Mouse (Mus musculus) midbrain, embryonic 11.5 days (tissue): ENCODE results near the gene Afp. TPM values are rescaled to one million over a fixed set of nuclear protein-coding genes. Genes with fewer than 3 reads are reported as not detected.

Experiments
- ATAC-seq: fragments of 200-750 bp; cut with Nextera tagmentation; 2 replicates; pipeline ENCODE4 v1.8.0; 2017; ENCODE audit warnings: moderate TSS enrichment, moderate library complexity; ENCODE audit not compliant: low FRiP score
- DNase-seq: peaks from one replicate; pipeline ENCODE4 v3.0.0; 2015; ENCODE audit warnings: low spot score; ENCODE audit errors: missing footprints
- H3K27ac ChIP-seq: fragments of 300-500 bp; sonication (generic); 2 replicates; pipeline ENCODE4 v1.5.1; 2014; ENCODE audit warnings: low read depth, low read length
- H3K27me3 ChIP-seq: fragments of 300-500 bp; sonication (generic); 2 replicates; pipeline ENCODE4 v1.6.1; 2014; ENCODE audit warnings: mild to moderate bottlenecking, low read length, moderate library complexity, mixed read lengths; ENCODE audit not compliant: control insufficient read depth, insufficient read depth
- H3K36me3 ChIP-seq: fragments of 300-500 bp; sonication (generic); 2 replicates; pipeline ENCODE4 v1.6.1; 2014; ENCODE audit warnings: mild to moderate bottlenecking, low read length, moderate library complexity, mixed read lengths; ENCODE audit not compliant: control insufficient read depth, insufficient read depth
- H3K4me1 ChIP-seq: fragments of 300-500 bp; sonication (generic); 2 replicates; pipeline ENCODE4 v1.6.1; 2014; ENCODE audit warnings: low read length; ENCODE audit not compliant: control insufficient read depth, insufficient read depth
- H3K4me2 ChIP-seq: fragments of 300-500 bp; sonication (generic); 2 replicates; pipeline ENCODE4 v1.6.1; 2014; ENCODE audit warnings: mild to moderate bottlenecking, moderate library complexity
- H3K4me3 ChIP-seq: fragments of 300-500 bp; sonication (generic); 2 replicates; pipeline ENCODE4 v1.5.1; 2014; ENCODE audit warnings: low read depth, low read length
- H3K9ac ChIP-seq: fragments of 300-500 bp; sonication (generic); 2 replicates; pipeline ENCODE4 v1.6.1; 2014; ENCODE audit warnings: low read length
- H3K9me3 ChIP-seq: fragments of 300-500 bp; sonication (generic); 2 replicates; pipeline ENCODE4 v1.6.1; 2016; ENCODE audit warnings: low read length; ENCODE audit not compliant: control insufficient read depth
- WGBS: fragments of 180-500 bp; shearing (Covaris S2); extraction: QIAGEN DNeasy Blood & Tissue Kit; methylation state at CpG from one replicate; pipeline ENCODE4 v1.1.7; 2014; 5-methylcytosine and 5-hydroxymethylcytosine counted together
- polyA plus RNA-seq: library from polyadenylated mRNA; unstranded; fragments of >200 nt; fragmentation: Nextera tagmentation; extraction: Ambion mirVana; gene quantifications from 2 replicates; pipeline ENCODE4 v1.2.1, GENCODE M21; 2014

The Afp gene
- polyA plus RNA-seq, 1 experiment from 2014 or later: not detected

- no peak overlapping the region for H3K4me2 ChIP-seq
- peaks cover 2% of the 10 kb centered on the region; the same call in 1 of the 2 replicates for H3K4me1 ChIP-seq
- H3K36me3 ChIP-seq: peaks cover 2% of the 10 kb centered on the region; the same call in 1 of the 2 replicates
- H3K4me3 ChIP-seq: no peak overlapping the region
- ATAC-seq: no peak
- H3K27me3 ChIP-seq: no peaks in the 10 kb centered on the region
- H3K27ac ChIP-seq: no peak overlapping the region
- H3K9ac ChIP-seq: no peak overlapping the region
- 90% methylated on average over 3 of the region's 3 CpGs for WGBS
- H3K9me3 ChIP-seq: no peaks in the 10 kb centered on the region
- DNase-seq: peak; percentile 62
Observed at GRCm38 (mm10) chr5:90470836-90471235, 19.7 kb upstream of the Afp start.

GRCm38 (mm10) chr5:90473902-90474301 is 16.6 kb upstream of the Afp start:
- no peak for ATAC-seq
- H3K4me2 ChIP-seq: no peak overlapping the region
- peaks cover 2% of the 10 kb centered on the region; the same call in 1 of the 2 replicates for H3K36me3 ChIP-seq
- H3K27me3 ChIP-seq: no peaks in the 10 kb centered on the region
- no peaks in the 10 kb centered on the region for H3K4me1 ChIP-seq
- H3K9me3 ChIP-seq: no peaks in the 10 kb centered on the region
- no peak overlapping the region for H3K9ac ChIP-seq
- peak; percentile 81 for DNase-seq
- no peak overlapping the region for H3K4me3 ChIP-seq
- 81% methylated on average over 4 of the region's 4 CpGs for WGBS
- H3K27ac ChIP-seq: no peak overlapping the region

- ATAC-seq (no peak), DNase-seq (peak; percentile 17)
- H3K27ac ChIP-seq: no peak overlapping the region
- no peak overlapping the region for H3K4me3 ChIP-seq
- no peaks in the 10 kb centered on the region for H3K9me3 ChIP-seq
- WGBS: 86% methylated on average over 5 of the region's 5 CpGs
- H3K27me3 ChIP-seq: no peaks in the 10 kb centered on the region
- H3K36me3 ChIP-seq: peaks cover 2% of the 10 kb centered on the region; the same call in 1 of the 2 replicates
- no peak overlapping the region for H3K4me2 ChIP-seq
- no peaks in the 10 kb centered on the region for H3K4me1 ChIP-seq
- no peak overlapping the region for H3K9ac ChIP-seq
Observed at GRCm38 (mm10) chr5:90474369-90474768, 16.2 kb upstream of the Afp start.

GRCm38 (mm10) chr5:90476741-90477140 is 13.8 kb upstream of the Afp start:
- Histone ChIP-seq H3K4me1 (no peaks in the 10 kb centered on the region), H3K9me3 (no peaks in the 10 kb centered on the region), H3K4me2 (no peak overlapping the region), H3K36me3 (peaks cover 2% of the 10 kb centered on the region; the same call in 1 of the 2 replicates), H3K27me3 (no peaks in the 10 kb centered on the region), H3K27ac (no peak overlapping the region), H3K4me3 (no peak overlapping the region), H3K9ac (no peak overlapping the region)
- DNase-seq: no peak
- 92% methylated on average over 3 of the region's 3 CpGs for WGBS
- ATAC-seq: no peak

GRCm38 (mm10) chr5:90477308-90478140 is 13.0 kb upstream of the Afp start:
- Histone ChIP-seq H3K27ac (no peak overlapping the region), H3K9ac (no peak overlapping the region), H3K4me3 (no peak overlapping the region), H3K36me3 (peaks cover 2% of the 10 kb centered on the region; the same call in 1 of the 2 replicates), H3K27me3 (no peaks in the 10 kb centered on the region), H3K4me1 (no peaks in the 10 kb centered on the region), H3K4me2 (no peak overlapping the region), H3K9me3 (no peaks in the 10 kb centered on the region)
- no peak for DNase-seq
- no peak for ATAC-seq
- 82% methylated on average over 7 of the region's 7 CpGs for WGBS

- ATAC-seq: no peak
- 89% methylated on average over 1 of the region's 1 CpGs for WGBS
- no peak overlapping the region for H3K27ac ChIP-seq
Observed at GRCm38 (mm10) chr5:90478886-90479285, 11.7 kb upstream of the Afp start.

GRCm38 (mm10) chr5:90485597-90485996 is 4.9 kb upstream of the Afp start:
- DNase-seq (peak; percentile 60), ATAC-seq (no peak)
- no peak overlapping the region for H3K9ac ChIP-seq
- no peaks in the 10 kb centered on the region for H3K9me3 ChIP-seq
- H3K4me1 ChIP-seq: no peaks in the 10 kb centered on the region
- H3K36me3 ChIP-seq: no peaks in the 10 kb centered on the region
- H3K4me2 ChIP-seq: no peak overlapping the region
- H3K27ac ChIP-seq: no peak overlapping the region
- H3K4me3 ChIP-seq: no peak overlapping the region
- no peaks in the 10 kb centered on the region for H3K27me3 ChIP-seq
- WGBS: 92% methylated on average over 7 of the region's 7 CpGs

More at GRCm38 (mm10) chr5:90478886-90479285, 11.7 kb upstream of the Afp start:
- H3K4me3 ChIP-seq: no peak overlapping the region
- no peak for DNase-seq
- H3K4me2 ChIP-seq: no peak overlapping the region
- H3K4me1 ChIP-seq: no peaks in the 10 kb centered on the region
- peaks cover 2% of the 10 kb centered on the region; the same call in 1 of the 2 replicates for H3K36me3 ChIP-seq
- H3K9me3 ChIP-seq: no peaks in the 10 kb centered on the region
- no peak overlapping the region for H3K9ac ChIP-seq
- H3K27me3 ChIP-seq: no peaks in the 10 kb centered on the region

GRCm38 (mm10) chr5:90488323-90488722 is 2.2 kb upstream of the Afp start:
- no peak overlapping the region for H3K4me3 ChIP-seq
- ATAC-seq (no peak), DNase-seq (no peak)
- no peak overlapping the region for H3K4me2 ChIP-seq
- WGBS: 83% methylated on average over 7 of the region's 7 CpGs
- H3K9me3 ChIP-seq: no peaks in the 10 kb centered on the region
- no peak overlapping the region for H3K9ac ChIP-seq
- H3K27ac ChIP-seq: no peak overlapping the region
- H3K27me3 ChIP-seq: no peaks in the 10 kb centered on the region
- no peaks in the 10 kb centered on the region for H3K4me1 ChIP-seq
- H3K36me3 ChIP-seq: no peaks in the 10 kb centered on the region

GRCm38 (mm10) chr5:90492440-90492839 is 1.9 kb downstream of the Afp start:
- Histone ChIP-seq H3K36me3 (no peaks in the 10 kb centered on the region), H3K27me3 (no peaks in the 10 kb centered on the region), H3K4me2 (no peak overlapping the region), H3K9me3 (no peaks in the 10 kb centered on the region), H3K27ac (no peak overlapping the region), H3K4me3 (no peak overlapping the region), H3K4me1 (no peaks in the 10 kb centered on the region), H3K9ac (no peak overlapping the region)
- no peak for DNase-seq
- WGBS: 76% methylated on average over 9 of the region's 9 CpGs
- ATAC-seq: no peak
